Mouse (Mus musculus) hindbrain, embryonic 13.5 days (tissue): Measurements from ENCODE around the gene Pfn1. TPM values are rescaled to one million over a fixed set of nuclear protein-coding genes. Genes with fewer than 3 reads are reported as not detected.

Experiments used
- ATAC-seq: fragments of 200-750 bp; cut with Nextera tagmentation; 2 replicates; pipeline ENCODE4 v1.8.0; 2017; ENCODE audit warnings: moderate TSS enrichment; ENCODE audit not compliant: low FRiP score
- H3K27ac ChIP-seq: fragments of 300-500 bp; sonication (generic); 2 replicates; pipeline ENCODE4 v1.5.1; 2015; ENCODE audit warnings: inconsistent platforms, mild to moderate bottlenecking, moderate library complexity
- H3K27me3 ChIP-seq: fragments of 300-500 bp; sonication (generic); 2 replicates; pipeline ENCODE4 v1.6.1; 2015; ENCODE audit warnings: mild to moderate bottlenecking, inconsistent platforms
- H3K36me3 ChIP-seq: fragments of 300-500 bp; sonication (generic); 2 replicates; pipeline ENCODE4 v1.6.1; 2015; ENCODE audit warnings: mild to moderate bottlenecking, inconsistent platforms
- H3K4me1 ChIP-seq: fragments of 300-500 bp; sonication (generic); replicated peaks from 2 replicates; pipeline ENCODE4 v1.6.1; 2015; ENCODE audit warnings: inconsistent platforms
- H3K4me2 ChIP-seq: fragments of 300-500 bp; sonication (generic); 2 replicates; pipeline ENCODE4 v1.6.1; 2015; ENCODE audit warnings: inconsistent platforms, mild to moderate bottlenecking, moderate library complexity
- H3K4me3 ChIP-seq: fragments of 300-500 bp; sonication (generic); 2 replicates; pipeline ENCODE4 v1.5.1; 2015; ENCODE audit warnings: mild to moderate bottlenecking, inconsistent platforms
- H3K9ac ChIP-seq: fragments of 300-500 bp; sonication (generic); 2 replicates; pipeline ENCODE4 v1.6.1; 2015; ENCODE audit warnings: mild to moderate bottlenecking, inconsistent platforms
- H3K9me3 ChIP-seq: fragments of 300-500 bp; sonication (generic); 2 replicates; pipeline ENCODE4 v1.6.1; 2016; ENCODE audit warnings: inconsistent platforms
- WGBS: fragments of 180-500 bp; shearing (Covaris S2); methylation state at CpG from one replicate; pipeline ENCODE4 v1.1.7; 2015; 5-methylcytosine and 5-hydroxymethylcytosine counted together
- polyA plus RNA-seq: library from polyadenylated mRNA; unstranded; fragments of >200 nt; fragmentation: Nextera tagmentation; extraction: Ambion mirVana; gene quantifications from 2 replicates; pipeline ENCODE4 v1.2.1, GENCODE M21; 2015

The Pfn1 gene
- polyA plus RNA-seq, 1 experiment from 2014 or later = 865 TPM

DNA sequence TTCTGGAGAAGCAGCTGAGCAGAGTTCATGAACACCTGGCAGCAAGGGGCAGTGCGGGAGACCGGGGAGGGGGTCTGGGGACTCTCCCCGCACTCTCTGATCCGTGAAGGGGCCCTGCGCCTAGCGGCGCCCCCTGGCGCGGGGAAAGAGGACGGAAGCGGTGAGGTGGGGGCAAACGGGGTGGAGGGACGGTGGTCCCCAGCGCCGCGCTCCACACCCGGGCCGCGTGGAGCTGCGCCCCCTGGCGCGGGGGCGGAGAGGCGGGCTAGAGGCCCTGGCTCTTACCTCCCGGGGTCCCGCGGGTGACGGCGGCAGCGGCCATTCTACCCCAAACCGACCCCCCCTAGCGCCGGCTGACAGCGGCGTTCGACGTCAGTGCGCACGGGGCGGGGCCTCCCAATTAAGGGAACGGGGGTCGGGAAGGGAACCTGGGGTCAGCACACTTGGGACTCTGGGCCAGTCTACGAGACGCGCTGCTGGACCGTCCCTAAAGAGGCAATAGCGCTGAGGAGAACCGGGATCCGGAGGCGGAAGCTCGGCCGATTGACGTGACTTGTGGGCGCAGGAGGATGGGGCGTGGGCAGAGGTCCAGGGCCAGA, 33.3 kb upstream of the Pfn1 start, which contains the start of gene Camta2:
Camta2 (minus strand) TSS at position 505 of the 599 bp plus-strand sequence.
- Histone ChIP-seq H3K27ac (peak within 1 kb of the TSS; percentile 88), H3K4me1 (peaks cover 29% of the 10 kb centered on the region), H3K36me3 (peaks cover 32% of the 10 kb centered on the region), H3K4me3 (peak within 1 kb of the TSS; percentile 83), H3K9ac (peak within 1 kb of the TSS; percentile 88), H3K9me3 (no peaks in the 10 kb centered on the region), H3K27me3 (no peaks in the 10 kb centered on the region), H3K4me2 (peak within 1 kb of the TSS; percentile 86)
- under 1% methylated on average over 46 of the region's 55 CpGs for WGBS
- ATAC-seq = peak; percentile 83

DNA sequence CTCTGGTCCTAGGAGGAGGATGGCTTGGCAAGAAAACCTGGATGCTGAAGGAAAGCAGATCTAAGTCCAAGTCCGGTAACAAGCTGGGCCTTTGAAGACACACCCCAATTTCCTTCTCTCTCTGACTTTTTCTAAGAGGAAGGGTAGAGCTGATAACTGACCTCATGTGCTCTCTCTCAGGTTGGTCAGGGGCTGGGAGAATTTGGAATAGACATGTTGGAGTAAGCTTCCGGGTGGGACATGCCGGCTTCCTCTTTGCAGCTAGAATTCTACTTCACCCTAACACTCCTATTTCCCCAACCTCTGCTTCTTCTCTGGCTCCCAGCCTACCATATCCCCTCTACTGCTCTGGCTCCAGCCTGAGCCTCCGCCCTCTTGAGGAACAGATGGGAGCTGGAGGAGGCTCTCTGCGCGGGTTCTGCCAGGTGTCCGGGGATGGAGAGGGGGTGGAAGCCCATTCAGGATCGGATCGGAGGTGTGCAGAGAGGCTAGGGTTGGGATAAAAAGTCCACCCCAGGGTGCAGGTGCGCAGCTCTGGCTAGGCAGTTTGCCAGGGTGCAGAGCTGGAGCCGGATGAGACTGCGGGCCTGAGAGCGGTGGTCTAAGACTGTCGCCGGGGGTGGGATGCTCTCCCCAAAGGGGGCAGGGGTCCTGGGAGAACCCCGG, 32.6 kb upstream of the Pfn1 start:
- Histone ChIP-seq H3K9me3 (no peaks in the 10 kb centered on the region), H3K4me2 (peak overlapping the region; percentile 86), H3K27me3 (no peaks in the 10 kb centered on the region), H3K36me3 (peaks cover 39% of the 10 kb centered on the region), H3K4me3 (peak overlapping the region; percentile 83), H3K9ac (peak overlapping the region; percentile 88), H3K27ac (peak overlapping the region; percentile 88), H3K4me1 (peaks cover 35% of the 10 kb centered on the region)
- ATAC-seq = peak; percentile 61
- WGBS = 4% methylated on average over 16 of the region's 16 CpGs

DNA sequence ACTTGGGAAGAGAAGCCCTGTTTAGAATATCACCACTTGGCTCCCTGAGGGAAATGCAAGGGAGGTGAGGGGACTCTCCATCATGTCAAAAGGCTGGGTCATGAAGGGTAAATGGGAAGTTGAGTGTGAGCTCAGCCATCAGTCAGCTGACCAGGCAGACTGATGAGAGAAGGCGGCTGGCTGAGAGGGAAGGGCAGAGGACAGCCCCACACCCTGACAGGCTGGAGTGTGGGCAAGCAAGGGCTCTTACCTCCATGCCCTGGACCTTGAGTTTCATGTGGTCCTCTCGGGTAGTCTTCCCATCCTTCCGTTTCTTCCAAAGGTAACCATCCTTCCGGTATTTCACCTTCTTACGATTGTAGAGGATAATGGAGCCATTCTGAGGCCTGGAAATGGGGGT, 29.2 kb upstream of the Pfn1 start:
- no peaks in the 10 kb centered on the region for H3K9me3 ChIP-seq
- no peak for ATAC-seq
- 96% methylated on average over 5 of the region's 5 CpGs for WGBS

DNA sequence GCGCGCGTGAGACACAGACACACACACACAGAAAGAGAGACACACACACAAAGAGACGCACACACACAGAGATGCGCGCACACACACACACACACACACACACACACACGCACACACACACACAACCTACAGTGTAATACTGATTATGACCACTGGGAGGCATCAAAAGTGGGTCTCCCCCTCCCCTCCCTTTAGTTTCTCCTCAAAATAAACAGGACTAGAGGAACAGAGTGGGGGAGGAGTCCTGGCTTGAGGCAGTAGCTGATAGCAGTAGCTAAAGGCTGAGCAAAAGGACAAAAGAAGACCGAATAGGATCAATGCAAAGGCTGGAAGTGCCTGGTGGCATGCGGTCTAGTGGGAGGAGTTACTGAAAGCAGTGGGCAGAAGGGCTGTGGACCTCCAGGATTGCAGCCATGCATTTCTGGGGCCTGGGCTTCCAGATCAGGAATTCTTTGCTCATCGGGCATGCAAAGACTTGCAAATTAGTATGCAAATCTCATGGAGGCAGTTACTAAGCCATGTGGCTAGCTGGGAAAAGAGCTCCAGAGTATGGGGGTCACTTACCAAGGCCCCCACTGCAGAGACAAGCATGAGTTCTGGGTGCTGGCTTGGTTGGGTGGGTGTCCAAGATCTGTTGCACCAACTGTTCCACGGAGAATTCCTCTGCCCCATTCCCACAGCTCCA, 27.6 kb upstream of the Pfn1 start:
- H3K4me2 ChIP-seq = peak overlapping the region; percentile 17
- H3K27ac ChIP-seq = peak overlapping the region; percentile 78
- peaks cover 71% of the 10 kb centered on the region for H3K36me3 ChIP-seq

More for the DNA sequence above, 29.2 kb upstream of the Pfn1 start:
- H3K36me3 ChIP-seq = peaks cover 63% of the 10 kb centered on the region
- H3K27me3 ChIP-seq = no peaks in the 10 kb centered on the region
- H3K27ac ChIP-seq = no peak overlapping the region
- H3K4me3 ChIP-seq = no peak overlapping the region
- H3K9ac ChIP-seq = no peak overlapping the region
- no peak overlapping the region for H3K4me2 ChIP-seq
- H3K4me1 ChIP-seq = peaks cover 40% of the 10 kb centered on the region

DNA sequence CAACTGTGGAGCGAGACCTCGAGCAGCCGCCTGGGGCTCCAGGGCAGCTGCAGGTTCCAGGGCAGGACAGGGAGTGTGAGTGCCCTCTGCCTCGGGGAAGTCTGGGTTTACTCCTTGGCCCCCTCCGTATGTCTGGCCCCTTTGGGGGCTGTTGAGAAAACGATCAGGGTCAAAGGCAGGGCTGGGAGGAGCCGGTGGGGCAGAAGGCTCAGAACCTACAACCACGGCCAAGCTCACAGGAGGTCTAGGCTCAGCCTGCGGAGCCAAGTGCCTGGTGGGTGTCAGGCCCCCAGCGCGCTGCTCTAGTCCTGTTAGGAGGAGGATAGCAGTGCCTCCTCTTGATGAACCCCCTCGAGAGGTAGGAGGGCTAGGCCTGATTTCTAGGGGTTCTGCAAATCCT, 26.7 kb upstream of the Pfn1 start:
- no peaks in the 10 kb centered on the region for H3K27me3 ChIP-seq
- 0 out of 2 replicates have a peak overlapping the region, but pooled peaks have one; percentile 29 for H3K9ac ChIP-seq
- H3K4me1 ChIP-seq = peaks cover 20% of the 10 kb centered on the region
- H3K27ac ChIP-seq = peak overlapping the region; percentile 9; the same call in 1 of the 2 replicates
- H3K4me3 ChIP-seq = no peak overlapping the region
- no peak overlapping the region for H3K4me2 ChIP-seq
- H3K9me3 ChIP-seq = no peaks in the 10 kb centered on the region
- 64% methylated on average over 12 of the region's 12 CpGs for WGBS
- ATAC-seq = no peak
- peaks cover 80% of the 10 kb centered on the region for H3K36me3 ChIP-seq

More for the DNA sequence above, 27.6 kb upstream of the Pfn1 start:
- Histone ChIP-seq H3K9ac (peak overlapping the region; percentile 49; the same call in 1 of the 2 replicates), H3K4me3 (no peak overlapping the region), H3K9me3 (no peaks in the 10 kb centered on the region), H3K27me3 (no peaks in the 10 kb centered on the region), H3K4me1 (peaks cover 29% of the 10 kb centered on the region)
- 15% methylated on average over 11 of the region's 11 CpGs for WGBS
- ATAC-seq = peak; percentile 69

DNA sequence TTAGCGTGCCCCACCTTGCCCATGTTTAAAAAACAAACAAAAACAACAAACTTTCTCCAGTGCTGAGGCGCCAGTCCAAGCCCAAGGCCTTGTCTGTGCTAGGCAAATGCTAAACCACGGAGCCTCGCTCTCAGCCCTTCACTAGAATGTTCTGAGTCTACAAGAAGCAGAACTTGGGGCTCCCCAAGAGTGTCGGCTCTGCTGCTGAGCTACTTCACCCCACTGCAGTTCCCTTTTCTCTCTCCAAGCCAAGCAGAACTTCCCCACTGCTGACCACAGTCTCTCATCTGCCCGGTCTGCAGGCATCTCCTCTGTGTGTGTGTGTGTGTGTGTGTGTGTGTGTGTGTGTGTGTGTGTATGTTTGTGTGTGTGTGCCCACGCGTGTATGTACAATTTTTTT, 25.4 kb upstream of the Pfn1 start:
- no peak overlapping the region for H3K4me3 ChIP-seq
- no peaks in the 10 kb centered on the region for H3K27me3 ChIP-seq
- H3K36me3 ChIP-seq = peaks cover 82% of the 10 kb centered on the region
- H3K4me2 ChIP-seq = no peak overlapping the region
- H3K9ac ChIP-seq = no peak overlapping the region
- H3K4me1 ChIP-seq = peaks cover 19% of the 10 kb centered on the region
- 87% methylated on average over 8 of the region's 8 CpGs for WGBS
- no peak overlapping the region for H3K27ac ChIP-seq
- no peak for ATAC-seq
- H3K9me3 ChIP-seq = no peaks in the 10 kb centered on the region

DNA sequence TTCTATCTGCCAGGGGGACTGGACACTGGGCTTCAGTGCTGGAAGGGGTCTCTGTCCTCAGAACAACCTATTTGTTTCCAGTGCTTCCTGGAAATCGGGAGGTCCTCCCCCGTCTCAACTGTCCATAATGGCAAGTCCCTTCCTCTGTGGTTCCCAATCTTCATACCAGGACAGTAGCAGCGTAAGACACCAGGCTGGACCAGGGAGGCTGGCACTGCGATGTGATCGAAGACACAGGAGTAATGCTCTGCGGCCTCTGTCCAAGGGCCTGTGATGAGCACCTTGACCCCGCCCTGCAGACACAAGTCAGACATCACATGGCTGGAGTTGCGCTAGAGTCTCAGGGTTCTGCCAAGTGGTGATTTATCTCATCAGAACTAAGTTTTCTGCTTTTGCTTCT, 24.9 kb upstream of the Pfn1 start:
- Histone ChIP-seq H3K9me3 (no peaks in the 10 kb centered on the region), H3K4me2 (no peak overlapping the region), H3K27ac (no peak overlapping the region), H3K4me3 (no peak overlapping the region), H3K36me3 (peaks cover 80% of the 10 kb centered on the region), H3K9ac (no peak overlapping the region), H3K27me3 (no peaks in the 10 kb centered on the region), H3K4me1 (peaks cover 19% of the 10 kb centered on the region)
- 96% methylated on average over 8 of the region's 8 CpGs for WGBS
- ATAC-seq = no peak

DNA sequence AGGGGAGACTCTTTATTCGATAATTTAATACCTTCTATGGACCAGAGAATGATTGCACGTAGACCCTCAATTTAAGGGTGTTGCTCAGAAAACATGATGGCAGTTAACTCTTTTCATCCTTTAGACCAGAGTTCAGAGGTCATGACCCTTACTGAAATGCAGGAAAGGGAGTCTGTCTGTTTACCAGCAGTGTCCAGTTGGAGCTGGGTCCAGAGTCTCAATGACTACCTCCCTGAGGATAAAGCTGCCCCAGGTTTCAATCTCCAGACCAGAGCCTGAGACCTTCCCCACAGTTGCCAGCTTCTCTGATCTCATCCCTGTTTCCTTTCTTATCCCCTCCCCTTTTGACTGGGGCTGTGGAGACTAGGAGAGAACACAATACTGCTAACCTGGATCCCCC, 24.1 kb upstream of the Pfn1 start:
- 63% methylated on average over 2 of the region's 2 CpGs for WGBS
- H3K9me3 ChIP-seq = no peaks in the 10 kb centered on the region
- H3K27me3 ChIP-seq = no peaks in the 10 kb centered on the region
- no peak overlapping the region for H3K4me2 ChIP-seq
- no peak overlapping the region for H3K9ac ChIP-seq
- peaks cover 19% of the 10 kb centered on the region for H3K4me1 ChIP-seq
- no peak overlapping the region for H3K27ac ChIP-seq
- ATAC-seq = no peak
- H3K4me3 ChIP-seq = no peak overlapping the region
- peaks cover 81% of the 10 kb centered on the region for H3K36me3 ChIP-seq

DNA sequence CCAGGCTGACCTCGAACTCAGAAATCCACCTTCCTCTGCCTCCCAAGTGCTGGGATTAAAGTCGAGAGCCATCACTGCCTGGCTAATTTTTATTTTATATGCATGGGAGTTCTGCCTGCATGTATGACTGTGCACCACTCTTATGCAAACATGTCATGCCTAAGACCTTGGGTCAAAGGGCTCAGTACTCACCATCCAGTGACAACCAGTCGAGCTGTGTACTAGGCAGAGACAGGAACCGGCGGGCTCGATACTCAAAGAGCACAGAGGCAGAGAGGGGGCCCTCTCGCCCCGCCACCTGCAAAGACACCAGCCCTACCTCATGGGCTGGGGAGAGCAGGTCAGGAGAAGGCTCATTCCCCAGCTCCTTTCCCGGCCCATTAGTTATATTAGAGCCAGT, 23.6 kb upstream of the Pfn1 start:
- WGBS = 80% methylated on average over 9 of the region's 9 CpGs
- H3K9ac ChIP-seq = no peak overlapping the region
- no peak overlapping the region for H3K4me2 ChIP-seq
- no peak overlapping the region for H3K27ac ChIP-seq
- no peaks in the 10 kb centered on the region for H3K27me3 ChIP-seq
- peaks cover 77% of the 10 kb centered on the region for H3K36me3 ChIP-seq
- H3K4me3 ChIP-seq = no peak overlapping the region
- H3K4me1 ChIP-seq = peaks cover 19% of the 10 kb centered on the region
- H3K9me3 ChIP-seq = no peaks in the 10 kb centered on the region
- ATAC-seq = no peak

DNA sequence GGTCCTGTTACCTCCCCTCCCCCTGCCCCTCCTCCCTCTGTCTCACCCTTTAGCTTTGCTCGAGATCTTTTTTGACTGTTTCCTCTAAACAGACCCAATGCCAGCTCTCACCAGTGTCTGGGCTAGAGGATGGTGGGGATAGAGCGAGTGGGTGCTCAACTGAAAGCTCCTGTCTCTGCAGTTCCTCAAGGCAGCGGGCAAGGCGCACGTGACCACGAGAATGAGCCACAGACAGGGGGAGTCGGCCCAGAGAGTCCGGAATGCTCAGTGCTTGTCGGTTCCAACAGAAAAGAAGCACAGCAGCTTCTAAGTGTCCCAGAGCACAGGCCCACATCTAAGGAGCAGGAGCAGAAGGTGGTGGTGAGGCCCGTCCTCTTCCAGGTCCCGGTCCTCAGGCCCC, 20.1 kb upstream of the Pfn1 start:
- H3K36me3 ChIP-seq = peaks cover 69% of the 10 kb centered on the region
- H3K9me3 ChIP-seq = no peaks in the 10 kb centered on the region
- no peaks in the 10 kb centered on the region for H3K27me3 ChIP-seq
- ATAC-seq = no peak
- no peak overlapping the region for H3K4me2 ChIP-seq
- no peak overlapping the region; the same call in 1 of the 2 replicates for H3K9ac ChIP-seq
- peaks cover 21% of the 10 kb centered on the region for H3K4me1 ChIP-seq
- H3K27ac ChIP-seq = no peak overlapping the region
- H3K4me3 ChIP-seq = no peak overlapping the region
- WGBS = 67% methylated on average over 11 of the region's 11 CpGs

DNA sequence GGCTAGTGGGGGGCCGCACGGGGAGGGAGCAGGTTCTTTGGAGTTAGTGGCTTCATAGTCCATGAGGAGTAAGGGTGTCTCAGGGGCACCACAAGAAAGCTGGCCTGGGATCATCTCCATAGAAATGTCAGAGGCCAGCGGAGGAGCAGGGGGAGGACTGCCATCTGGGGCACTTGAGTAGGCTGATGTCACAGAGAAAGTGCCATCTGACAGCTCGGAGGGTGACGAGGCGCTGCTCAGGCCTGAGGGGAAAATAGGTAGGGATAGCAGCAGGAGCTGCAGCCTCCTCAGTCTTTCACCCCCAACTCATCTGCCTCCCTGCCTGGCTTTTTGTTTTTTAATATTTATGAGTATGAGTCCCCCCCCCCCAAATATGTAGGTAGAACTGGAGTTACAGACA, 19.6 kb upstream of the Pfn1 start:
- 0 out of 2 replicates have a peak overlapping the region, but pooled peaks have one; percentile 29 for H3K9ac ChIP-seq
- ATAC-seq = no peak
- 47% methylated on average over 6 of the region's 6 CpGs for WGBS
- H3K4me2 ChIP-seq = no peak overlapping the region
- no peaks in the 10 kb centered on the region for H3K27me3 ChIP-seq
- H3K9me3 ChIP-seq = no peaks in the 10 kb centered on the region
- no peak overlapping the region for H3K4me3 ChIP-seq
- H3K27ac ChIP-seq = no peak overlapping the region
- H3K36me3 ChIP-seq = peaks cover 64% of the 10 kb centered on the region
- peaks cover 21% of the 10 kb centered on the region for H3K4me1 ChIP-seq

DNA sequence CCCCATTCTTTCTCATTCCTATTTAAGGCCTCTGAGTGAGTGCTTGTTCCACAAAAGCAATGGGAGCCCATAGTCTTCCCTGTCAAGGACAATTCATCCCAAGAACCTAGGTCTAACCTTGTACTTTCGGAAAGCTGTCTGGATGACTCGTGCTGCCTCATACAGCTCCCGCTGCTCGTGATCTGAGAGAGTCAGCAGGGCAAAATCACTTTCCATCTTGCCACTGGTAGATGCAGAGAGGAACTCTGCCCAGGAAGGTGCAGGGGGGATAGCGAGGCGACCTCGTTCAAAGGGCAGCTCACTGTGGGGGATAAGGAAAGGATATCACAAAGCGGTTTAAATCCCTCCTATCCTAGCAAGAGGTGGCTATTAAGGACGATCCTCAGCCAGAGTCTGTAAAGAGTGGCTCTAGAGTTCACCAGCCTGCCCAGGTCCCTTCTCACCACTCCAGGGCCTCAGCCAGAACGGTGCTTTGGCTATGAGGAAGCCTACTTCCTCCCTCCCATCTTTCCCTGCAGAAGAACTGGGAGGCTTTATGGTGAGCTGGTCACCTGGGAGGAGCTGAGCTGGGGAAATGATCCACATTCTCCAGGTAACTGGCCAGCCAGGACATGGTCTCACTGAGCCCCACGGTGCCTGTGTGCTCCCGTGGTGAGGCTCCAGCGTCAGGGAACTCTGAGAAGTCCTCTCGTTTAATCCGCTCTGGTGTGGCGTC, 17.0 kb upstream of the Pfn1 start:
- WGBS = 89% methylated on average over 16 of the region's 16 CpGs
- ATAC-seq = no peak

More for the DNA sequence above, 17.0 kb upstream of the Pfn1 start:
- Histone ChIP-seq H3K9ac (peak overlapping the region; percentile 86; the same call in 1 of the 2 replicates), H3K9me3 (no peaks in the 10 kb centered on the region), H3K36me3 (peaks cover 49% of the 10 kb centered on the region), H3K4me1 (peaks cover 36% of the 10 kb centered on the region), H3K4me2 (peak overlapping the region; percentile 91), H3K27ac (no peak overlapping the region), H3K4me3 (0 out of 2 replicates have a peak overlapping the region, but pooled peaks have one; percentile 66), H3K27me3 (no peaks in the 10 kb centered on the region)
